Mouse (Mus musculus): ENCODE measurements around the gene Zfp651. TPM values are rescaled to one million over a fixed set of nuclear protein-coding genes. Genes with fewer than 3 reads are reported as not detected.

The Zfp651 gene
- polyA plus RNA-seq, 1 experiment from 2014 or later, result 14.4 TPM

DNA sequence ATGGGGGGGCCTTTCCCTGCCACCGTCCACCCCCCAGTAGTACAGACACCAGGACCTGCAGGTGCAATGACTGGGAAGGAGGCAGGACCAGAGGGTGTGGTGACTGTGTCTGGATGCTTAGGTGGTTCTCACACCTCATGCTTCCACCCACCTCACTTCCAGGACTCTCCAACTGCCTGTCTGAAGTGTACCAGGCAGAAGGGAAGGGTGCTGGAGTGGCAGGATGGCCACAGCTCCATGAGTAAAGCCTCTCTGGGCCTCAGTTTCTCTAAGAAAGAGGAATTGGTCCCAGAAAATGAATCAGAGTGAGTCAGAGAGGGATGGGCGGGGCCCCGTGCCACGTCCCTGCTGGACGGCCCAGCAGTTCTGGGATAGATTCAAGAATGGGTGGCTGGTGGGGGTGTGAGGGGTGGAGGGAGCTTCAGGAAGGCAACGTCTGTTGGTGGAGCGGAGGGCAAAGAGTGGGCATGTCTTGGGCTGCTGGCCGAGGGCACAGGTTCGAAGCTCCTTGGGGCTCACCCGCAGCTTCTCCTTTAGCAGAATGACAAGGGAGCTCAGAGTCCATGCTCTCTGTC is 2.0 kb downstream of the Zfp651 start:
- H3K9me3 ChIP-seq (replicated peaks; ENCODE audit: low read length), result no peaks in the 10 kb centered on the region
- H3K4me3 ChIP-seq (replicated peaks; ENCODE audit: low read depth, low read length), result peak overlapping the region; percentile 90; the same call in 1 of the 2 replicates
- peak overlapping the region; percentile 99 for H3K4me2 ChIP-seq (ENCODE audit: low read length)
- TF ChIP-seq CTCF (IDR thresholded peaks at IDR 0.05; ENCODE audit: low read depth), result no peak
- H3K27ac ChIP-seq, result no peak overlapping the region
- H3K27me3 ChIP-seq (ENCODE audit: insufficient read depth, low read length), result no peaks in the 10 kb centered on the region
- WGBS, result 56% methylated on average over 10 of the region's 10 CpGs
- no peak overlapping the region for H3K9ac ChIP-seq (ENCODE audit: low read depth, low read length)
- ATAC-seq (replicated peaks; ENCODE audit: low FRiP score, low read depth) (no peak), DNase-seq (ENCODE audit: low spot score) (no peak)
- 0 out of 2 replicates have a peak, but pooled peaks cover 10% of the 10 kb centered on the region for H3K4me1 ChIP-seq (replicated peaks; ENCODE audit: insufficient read depth, low read length)
- peaks cover 19% of the 10 kb centered on the region for H3K36me3 ChIP-seq (ENCODE audit: insufficient read depth, low read length)

- DNase-seq (ENCODE audit: low spot score), result no peak
- Histone ChIP-seq H3K4me1 (replicated peaks; ENCODE audit: insufficient read depth, low read length) (0 out of 2 replicates have a peak, but pooled peaks cover 10% of the 10 kb centered on the region), H3K4me3 (replicated peaks; ENCODE audit: low read depth, low read length) (no peak overlapping the region), H3K36me3 (ENCODE audit: insufficient read depth, low read length) (peaks cover 23% of the 10 kb centered on the region), H3K9ac (ENCODE audit: low read depth, low read length) (no peak overlapping the region), H3K4me2 (ENCODE audit: low read length) (no peak overlapping the region), H3K9me3 (replicated peaks; ENCODE audit: low read length) (no peaks in the 10 kb centered on the region), H3K27me3 (ENCODE audit: insufficient read depth, low read length) (no peaks in the 10 kb centered on the region), H3K27ac (no peak overlapping the region)
- TF ChIP-seq CTCF (IDR thresholded peaks at IDR 0.05; ENCODE audit: low read depth), result no peak
- no peak for ATAC-seq (replicated peaks; ENCODE audit: low FRiP score, low read depth)
- 69% methylated on average over 8 of the region's 8 CpGs for WGBS
Measured at GRCm38 (mm10) chr9:121761787-121762186, 2.7 kb downstream of the Zfp651 start.

DNA sequence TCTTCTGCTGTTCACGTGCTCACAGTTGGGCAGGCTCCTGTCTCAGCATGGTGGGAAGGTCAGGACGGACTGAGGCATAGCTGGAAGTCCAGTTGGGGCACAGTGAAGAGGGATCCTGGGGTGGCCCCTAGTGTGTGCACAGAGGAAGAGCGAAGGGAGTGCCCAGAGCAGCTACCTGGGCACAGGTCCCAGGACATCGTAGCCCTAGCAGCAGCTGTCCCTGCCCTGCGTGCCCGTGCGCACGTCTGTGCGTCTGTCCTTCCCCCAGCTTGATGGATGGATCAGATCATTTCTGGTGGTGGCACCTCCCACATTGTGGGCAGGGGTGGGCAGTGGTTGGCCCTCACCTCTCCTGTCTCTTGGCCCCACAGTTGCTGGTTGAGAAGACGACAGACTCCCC is 3.1 kb downstream of the Zfp651 start:
- Histone ChIP-seq H3K9ac (ENCODE audit: low read depth, low read length) (no peak overlapping the region), H3K27ac (no peak overlapping the region), H3K4me3 (replicated peaks; ENCODE audit: low read depth, low read length) (no peak overlapping the region), H3K36me3 (ENCODE audit: insufficient read depth, low read length) (peaks cover 25% of the 10 kb centered on the region), H3K4me1 (replicated peaks; ENCODE audit: insufficient read depth, low read length) (0 out of 2 replicates have a peak, but pooled peaks cover 10% of the 10 kb centered on the region), H3K4me2 (ENCODE audit: low read length) (no peak overlapping the region), H3K27me3 (ENCODE audit: insufficient read depth, low read length) (no peaks in the 10 kb centered on the region), H3K9me3 (replicated peaks; ENCODE audit: low read length) (no peaks in the 10 kb centered on the region)
- no peak for TF ChIP-seq CTCF (IDR thresholded peaks at IDR 0.05; ENCODE audit: low read depth)
- DNase-seq (ENCODE audit: low spot score), result no peak
- no peak for ATAC-seq (replicated peaks; ENCODE audit: low FRiP score, low read depth)
- 86% methylated on average over 10 of the region's 10 CpGs for WGBS

DNA sequence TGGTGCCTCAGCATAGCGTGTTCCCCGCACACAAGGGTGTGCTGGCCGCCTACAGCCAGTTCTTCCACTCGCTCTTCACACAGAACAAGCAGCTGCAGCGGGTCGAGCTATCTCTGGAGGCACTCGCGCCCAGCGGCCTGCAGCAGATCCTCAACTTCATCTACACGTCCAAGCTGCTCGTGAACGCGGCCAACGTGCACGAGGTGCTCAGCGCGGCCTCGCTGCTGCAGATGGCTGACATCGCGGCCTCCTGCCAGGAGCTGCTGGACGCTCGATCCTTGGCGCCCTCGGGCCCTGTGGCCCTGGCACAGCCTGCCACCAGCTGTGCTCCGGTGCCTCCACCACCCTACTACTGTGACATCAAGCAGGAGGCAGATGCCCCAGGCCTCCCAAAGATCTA is 3.6 kb downstream of the Zfp651 start:
- 87% methylated on average over 25 of the region's 25 CpGs for WGBS
- ATAC-seq (replicated peaks; ENCODE audit: low FRiP score, low read depth), result no peak
- TF ChIP-seq CTCF (IDR thresholded peaks at IDR 0.05; ENCODE audit: low read depth), result no peak

DNA sequence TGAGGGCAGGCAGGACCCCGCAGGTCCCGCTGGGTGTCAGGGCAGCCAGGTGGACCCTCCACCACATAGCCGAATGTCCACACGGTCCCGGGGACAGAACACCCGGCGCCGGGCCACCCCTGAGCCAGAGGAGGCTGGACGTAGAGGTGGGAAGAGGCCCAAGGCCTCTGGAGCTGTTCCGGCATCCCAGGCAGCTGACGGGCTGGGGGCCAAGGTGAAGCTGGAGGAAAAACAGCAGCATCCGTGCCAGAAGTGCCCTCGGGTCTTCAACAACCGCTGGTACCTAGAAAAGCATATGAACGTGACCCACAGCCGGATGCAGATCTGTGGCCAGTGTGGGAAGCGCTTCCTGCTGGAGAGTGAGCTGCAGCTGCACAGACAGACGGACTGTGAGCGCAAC is 4.6 kb downstream of the Zfp651 start:
- Histone ChIP-seq H3K27ac (no peak overlapping the region), H3K4me2 (ENCODE audit: low read length) (no peak overlapping the region), H3K36me3 (ENCODE audit: insufficient read depth, low read length) (peaks cover 25% of the 10 kb centered on the region), H3K9ac (ENCODE audit: low read depth, low read length) (no peak overlapping the region), H3K4me1 (replicated peaks; ENCODE audit: insufficient read depth, low read length) (0 out of 2 replicates have a peak, but pooled peaks cover 5% of the 10 kb centered on the region), H3K9me3 (replicated peaks; ENCODE audit: low read length) (no peaks in the 10 kb centered on the region), H3K27me3 (ENCODE audit: insufficient read depth, low read length) (no peaks in the 10 kb centered on the region), H3K4me3 (replicated peaks; ENCODE audit: low read depth, low read length) (no peak overlapping the region)
- WGBS, result 86% methylated on average over 19 of the region's 19 CpGs
- ATAC-seq (replicated peaks; ENCODE audit: low FRiP score, low read depth), result no peak
- no peak for TF ChIP-seq CTCF (IDR thresholded peaks at IDR 0.05; ENCODE audit: low read depth)
- DNase-seq (ENCODE audit: low spot score), result no peak

More for the DNA sequence above, 3.6 kb downstream of the Zfp651 start:
- Histone ChIP-seq H3K9me3 (replicated peaks; ENCODE audit: low read length) (no peaks in the 10 kb centered on the region), H3K4me2 (ENCODE audit: low read length) (no peak overlapping the region), H3K27me3 (ENCODE audit: insufficient read depth, low read length) (no peaks in the 10 kb centered on the region), H3K9ac (ENCODE audit: low read depth, low read length) (no peak overlapping the region), H3K4me1 (replicated peaks; ENCODE audit: insufficient read depth, low read length) (0 out of 2 replicates have a peak, but pooled peaks cover 10% of the 10 kb centered on the region), H3K36me3 (ENCODE audit: insufficient read depth, low read length) (peaks cover 25% of the 10 kb centered on the region), H3K4me3 (replicated peaks; ENCODE audit: low read depth, low read length) (no peak overlapping the region), H3K27ac (no peak overlapping the region)
- DNase-seq (ENCODE audit: low spot score), result no peak

GRCm38 (mm10) chr9:121765166-121765855 is 6.2 kb downstream of the Zfp651 start:
- TF ChIP-seq CTCF (IDR thresholded peaks at IDR 0.05; ENCODE audit: low read depth), result no peak
- Histone ChIP-seq H3K36me3 (ENCODE audit: insufficient read depth, low read length) (peaks cover 25% of the 10 kb centered on the region), H3K27me3 (ENCODE audit: insufficient read depth, low read length) (no peaks in the 10 kb centered on the region), H3K9me3 (replicated peaks; ENCODE audit: low read length) (no peaks in the 10 kb centered on the region), H3K4me3 (replicated peaks; ENCODE audit: low read depth, low read length) (no peak overlapping the region), H3K4me2 (ENCODE audit: low read length) (no peak overlapping the region), H3K27ac (no peak overlapping the region), H3K4me1 (replicated peaks; ENCODE audit: insufficient read depth, low read length) (no peaks in the 10 kb centered on the region), H3K9ac (ENCODE audit: low read depth, low read length) (no peak overlapping the region)
- WGBS, result 90% methylated on average over 16 of the region's 16 CpGs
- ATAC-seq (replicated peaks; ENCODE audit: low FRiP score, low read depth) (no peak), DNase-seq (ENCODE audit: low spot score) (no peak)
